20 mouse cellular contexts compared by ENCODE assay signal in genomic region chr2:134763406-134763990, GRCm38 (mm10).
"Had no signal": no experiment of that assay in that cellular context is flagged by ENCODE, and none has a peak within 500 bp of the region (broad histone marks: within the 10 kb centered on the region; RNA-seq: fewer than 3 reads in every experiment).

No protein-coding gene starts in this region.

- DNase-seq: kidney, adult 2 months; kidney, postnatal 10 days; kidney, postnatal 36 days; liver; lung, adult 2 months; lung, postnatal 14 days; lung, postnatal 4 days; midbrain, embryonic 14.5 days; right cerebral cortex, postnatal 25 days; spleen, adult 18-20 months; thymus, postnatal 25 days had no signal

- H3K36me3 ChIP-seq: kidney, embryonic 15.5 days; limb, embryonic 10.5 days; limb, embryonic 13.5 days; liver, embryonic 12.5 days; liver, embryonic 15.5 days; stomach, embryonic 15.5 days had no signal

- H3K4me2 ChIP-seq: kidney, embryonic 15.5 days; limb, embryonic 13.5 days; liver, embryonic 12.5 days; liver, embryonic 15.5 days; midbrain, embryonic 11.5 days; stomach, embryonic 15.5 days had no signal

- H3K4me3 ChIP-seq: kidney, embryonic 15.5 days; limb, embryonic 10.5 days; limb, embryonic 13.5 days; liver, embryonic 12.5 days; liver, embryonic 15.5 days; megakaryocyte, embryonic 14.5 days; stomach, embryonic 15.5 days had no signal

- H3K9me3 ChIP-seq: kidney, embryonic 15.5 days; limb, embryonic 10.5 days; limb, embryonic 13.5 days; liver, embryonic 12.5 days; liver, embryonic 15.5 days; megakaryocyte, embryonic 14.5 days; stomach, embryonic 15.5 days had no signal

- H3K27ac ChIP-seq: kidney, embryonic 15.5 days; limb, embryonic 10.5 days; limb, embryonic 13.5 days; liver, embryonic 12.5 days; liver, embryonic 15.5 days; stomach, embryonic 15.5 days had no signal

- H3K4me1 ChIP-seq: kidney, embryonic 15.5 days; limb, embryonic 10.5 days; limb, embryonic 13.5 days; liver, embryonic 12.5 days; liver, embryonic 15.5 days; megakaryocyte, embryonic 14.5 days; stomach, embryonic 15.5 days had no signal

- H3K27me3 ChIP-seq: kidney, embryonic 15.5 days; limb, embryonic 13.5 days; liver, embryonic 12.5 days; liver, embryonic 15.5 days; megakaryocyte, embryonic 14.5 days; stomach, embryonic 15.5 days had no signal

- H3K9ac ChIP-seq: kidney, embryonic 15.5 days; limb, embryonic 13.5 days; liver, embryonic 12.5 days; liver, embryonic 15.5 days; stomach, embryonic 15.5 days had no signal

- ATAC-seq: intestine, postnatal 0 days; liver, embryonic 12.5 days had no signal
